Mouse (Mus musculus) hindbrain, embryonic 10.5 days (tissue): ENCODE measurements around the gene Magi3. TPM values are rescaled to one million over a fixed set of nuclear protein-coding genes. Genes with fewer than 3 reads are reported as not detected.

Source experiments
- DNase-seq: peaks from one replicate; pipeline ENCODE4 v3.0.0-alpha.2; 2017; ENCODE audit warnings: low spot score
- H3K27ac ChIP-seq: fragments of 300-500 bp; sonication (generic); 2 replicates; pipeline ENCODE4 v1.5.1; 2016; ENCODE audit warnings: mild to moderate bottlenecking, moderate library complexity
- H3K27me3 ChIP-seq: fragments of 300-500 bp; sonication (generic); 2 replicates; pipeline ENCODE4 v1.6.1; 2016; ENCODE audit warnings: mild to moderate bottlenecking; ENCODE audit not compliant: poor library complexity, insufficient read depth, severe bottlenecking
- H3K36me3 ChIP-seq: fragments of 300-500 bp; sonication (generic); 2 replicates; pipeline ENCODE4 v1.6.1; 2016; ENCODE audit warnings: mild to moderate bottlenecking, moderate library complexity
- H3K4me1 ChIP-seq: fragments of 300-500 bp; sonication (generic); replicated peaks from 2 replicates; pipeline ENCODE4 v1.6.1; 2016; ENCODE audit warnings: mild to moderate bottlenecking
- H3K4me3 ChIP-seq: fragments of 300-500 bp; sonication (generic); 2 replicates; pipeline ENCODE4 v1.5.1; 2016; ENCODE audit warnings: mild to moderate bottlenecking, moderate library complexity
- H3K9me3 ChIP-seq: fragments of 300-500 bp; sonication (generic); 2 replicates; pipeline ENCODE4 v1.6.1; 2016; ENCODE audit warnings: mild to moderate bottlenecking, moderate library complexity
- WGBS: fragments of 180-500 bp; shearing (Covaris S2); methylation state at CpG from one replicate; pipeline ENCODE4 v1.1.7; 2016; 5-methylcytosine and 5-hydroxymethylcytosine counted together
- polyA plus RNA-seq: library from polyadenylated mRNA; unstranded; fragments of >200 nt; fragmentation: Nextera tagmentation; extraction: Ambion mirVana; gene quantifications from 2 replicates; pipeline ENCODE4 v1.2.1, GENCODE M21; 2016

The Magi3 gene
- polyA plus RNA-seq, 1 experiment from 2014 or later, result 3.8 TPM

- H3K4me3 ChIP-seq, result no peak overlapping the region
- no peaks in the 10 kb centered on the region for H3K4me1 ChIP-seq
- DNase-seq, result no peak
- H3K27ac ChIP-seq, result no peak overlapping the region
- H3K27me3 ChIP-seq, result no peaks in the 10 kb centered on the region
- no peaks in the 10 kb centered on the region for H3K9me3 ChIP-seq
- peaks cover 9% of the 10 kb centered on the region for H3K36me3 ChIP-seq
These were observed 37.5 kb downstream of the Magi3 start for GRCm38 (mm10) chr3:104182711-104183110.

- no peaks in the 10 kb centered on the region for H3K9me3 ChIP-seq
- H3K4me3 ChIP-seq, result no peak overlapping the region
- WGBS, result 93% methylated on average over 3 of the region's 3 CpGs
- no peaks in the 10 kb centered on the region for H3K27me3 ChIP-seq
- no peak for DNase-seq
- H3K36me3 ChIP-seq, result no peaks in the 10 kb centered on the region
- no peaks in the 10 kb centered on the region for H3K4me1 ChIP-seq
- no peak overlapping the region for H3K27ac ChIP-seq
These were observed 58.8 kb downstream of the Magi3 start for GRCm38 (mm10) chr3:104161347-104161746.

- no peak for DNase-seq
- H3K27me3 ChIP-seq, result no peaks in the 10 kb centered on the region
- no peak overlapping the region for H3K27ac ChIP-seq
- 79% methylated on average over 6 of the region's 6 CpGs for WGBS
- no peaks in the 10 kb centered on the region for H3K9me3 ChIP-seq
- H3K36me3 ChIP-seq, result no peaks in the 10 kb centered on the region
- no peak overlapping the region for H3K4me3 ChIP-seq
- no peaks in the 10 kb centered on the region for H3K4me1 ChIP-seq
These were observed 59.6 kb downstream of the Magi3 start for GRCm38 (mm10) chr3:104160603-104161002.

- Histone ChIP-seq H3K4me1 (no peaks in the 10 kb centered on the region), H3K27me3 (no peaks in the 10 kb centered on the region), H3K36me3 (no peaks in the 10 kb centered on the region), H3K9me3 (no peaks in the 10 kb centered on the region), H3K27ac (no peak overlapping the region), H3K4me3 (no peak overlapping the region)
- no peak for DNase-seq
- WGBS, result 69% methylated on average over 2 of the region's 2 CpGs
These were observed 70.0 kb downstream of the Magi3 start for GRCm38 (mm10) chr3:104150146-104150545.

- Histone ChIP-seq H3K27ac (no peak overlapping the region), H3K4me1 (no peaks in the 10 kb centered on the region), H3K9me3 (no peaks in the 10 kb centered on the region), H3K4me3 (no peak overlapping the region), H3K27me3 (no peaks in the 10 kb centered on the region), H3K36me3 (no peaks in the 10 kb centered on the region)
- WGBS, result 50% methylated on average over 4 of the region's 4 CpGs
- DNase-seq, result no peak
These were observed 77.8 kb downstream of the Magi3 start for GRCm38 (mm10) chr3:104142376-104142775.

- H3K4me3 ChIP-seq, result no peak overlapping the region
- H3K36me3 ChIP-seq, result no peaks in the 10 kb centered on the region
- DNase-seq, result no peak
- no peaks in the 10 kb centered on the region for H3K9me3 ChIP-seq
- H3K27me3 ChIP-seq, result no peaks in the 10 kb centered on the region
- no peaks in the 10 kb centered on the region for H3K4me1 ChIP-seq
- no peak overlapping the region for H3K27ac ChIP-seq
- WGBS, result 89% methylated on average over 4 of the region's 4 CpGs
These were observed 81.2 kb downstream of the Magi3 start for GRCm38 (mm10) chr3:104138953-104139450.

GRCm38 (mm10) chr3:104125628-104126027 is 94.5 kb downstream of the Magi3 start:
- Histone ChIP-seq H3K9me3 (no peaks in the 10 kb centered on the region), H3K27ac (no peak overlapping the region), H3K27me3 (no peaks in the 10 kb centered on the region), H3K4me3 (no peak overlapping the region), H3K36me3 (no peaks in the 10 kb centered on the region), H3K4me1 (no peaks in the 10 kb centered on the region)
- no peak for DNase-seq
- WGBS, result 69% methylated on average over 1 of the region's 1 CpGs

- H3K9me3 ChIP-seq, result no peaks in the 10 kb centered on the region
- 92% methylated on average over 1 of the region's 1 CpGs for WGBS
- H3K27me3 ChIP-seq, result no peaks in the 10 kb centered on the region
- H3K4me1 ChIP-seq, result no peaks in the 10 kb centered on the region
- no peak for DNase-seq
- no peaks in the 10 kb centered on the region for H3K36me3 ChIP-seq
- no peak overlapping the region for H3K27ac ChIP-seq
- H3K4me3 ChIP-seq, result no peak overlapping the region
These were observed 96.3 kb downstream of the Magi3 start for GRCm38 (mm10) chr3:104123846-104124245.

GRCm38 (mm10) chr3:104109478-104109877 is 110.7 kb downstream of the Magi3 start:
- H3K4me1 ChIP-seq, result no peaks in the 10 kb centered on the region
- no peaks in the 10 kb centered on the region for H3K36me3 ChIP-seq
- H3K9me3 ChIP-seq, result no peaks in the 10 kb centered on the region
- DNase-seq, result no peak
- H3K27me3 ChIP-seq, result no peaks in the 10 kb centered on the region
- no peak overlapping the region for H3K4me3 ChIP-seq
- no peak overlapping the region for H3K27ac ChIP-seq
- 91% methylated on average over 3 of the region's 3 CpGs for WGBS

- 66% methylated on average over 1 of the region's 1 CpGs for WGBS
These were observed 115.2 kb downstream of the Magi3 start for GRCm38 (mm10) chr3:104104942-104105341.

GRCm38 (mm10) chr3:104101721-104102120 is 118.5 kb downstream of the Magi3 start:
- Histone ChIP-seq H3K27ac (no peak overlapping the region), H3K4me1 (no peaks in the 10 kb centered on the region), H3K27me3 (no peaks in the 10 kb centered on the region), H3K4me3 (no peak overlapping the region), H3K36me3 (no peaks in the 10 kb centered on the region), H3K9me3 (no peaks in the 10 kb centered on the region)
- DNase-seq, result no peak
- 72% methylated on average over 3 of the region's 3 CpGs for WGBS

More at GRCm38 (mm10) chr3:104104942-104105341, 115.2 kb downstream of the Magi3 start:
- no peak overlapping the region for H3K27ac ChIP-seq
- DNase-seq, result peak; percentile 34
- H3K4me1 ChIP-seq, result no peaks in the 10 kb centered on the region
- H3K4me3 ChIP-seq, result no peak overlapping the region
- H3K27me3 ChIP-seq, result no peaks in the 10 kb centered on the region
- no peaks in the 10 kb centered on the region for H3K9me3 ChIP-seq
- no peaks in the 10 kb centered on the region for H3K36me3 ChIP-seq

- no peak overlapping the region for H3K27ac ChIP-seq
- no peaks in the 10 kb centered on the region for H3K4me1 ChIP-seq
- H3K4me3 ChIP-seq, result no peak overlapping the region
These were observed 118.9 kb downstream of the Magi3 start for GRCm38 (mm10) chr3:104101249-104101648.

GRCm38 (mm10) chr3:104095936-104096335 is 124.2 kb downstream of the Magi3 start:
- Histone ChIP-seq H3K4me1 (no peaks in the 10 kb centered on the region), H3K4me3 (no peak overlapping the region), H3K36me3 (peaks cover 6% of the 10 kb centered on the region; the same call in 1 of the 2 replicates), H3K9me3 (no peaks in the 10 kb centered on the region), H3K27me3 (no peaks in the 10 kb centered on the region), H3K27ac (no peak overlapping the region)
- WGBS, result 78% methylated on average over 3 of the region's 3 CpGs
- DNase-seq, result no peak

More at GRCm38 (mm10) chr3:104101249-104101648, 118.9 kb downstream of the Magi3 start:
- H3K27me3 ChIP-seq, result no peaks in the 10 kb centered on the region
- H3K9me3 ChIP-seq, result no peaks in the 10 kb centered on the region
- H3K36me3 ChIP-seq, result no peaks in the 10 kb centered on the region
- DNase-seq, result no peak

GRCm38 (mm10) chr3:104094646-104095045 is 125.5 kb downstream of the Magi3 start:
- H3K4me1 ChIP-seq, result no peaks in the 10 kb centered on the region
- no peak for DNase-seq
- 77% methylated on average over 1 of the region's 1 CpGs for WGBS
- H3K36me3 ChIP-seq, result peaks cover 6% of the 10 kb centered on the region; the same call in 1 of the 2 replicates
- H3K27me3 ChIP-seq, result no peaks in the 10 kb centered on the region
- H3K9me3 ChIP-seq, result no peaks in the 10 kb centered on the region
- H3K4me3 ChIP-seq, result no peak overlapping the region
- no peak overlapping the region for H3K27ac ChIP-seq
